Mouse (Mus musculus): ENCODE measurements at regions not wholly inside any gene's neighbourhood (a gene's known extent, or its start where the extent isn't known, plus 50 kb on each side); places are given as distances from the start of the nearest gene placed in this dataset.

GRCm38 (mm10) chr8:126791069-126791468 is 154.6 kb downstream of the Tomm20 start:
- ATAC-seq = no peak
- Histone ChIP-seq H3K4me3 (ENCODE audit: low read length) (no peak overlapping the region), H3K9ac (ENCODE audit: low read depth, low read length) (no peak overlapping the region), H3K36me3 (ENCODE audit: control insufficient read depth, insufficient read depth, low read length) (no peaks in the 10 kb centered on the region), H3K27me3 (replicated peaks; ENCODE audit: control insufficient read depth, insufficient read depth, low read length) (no peaks in the 10 kb centered on the region), H3K9me3 (ENCODE audit: control insufficient read depth, low read length) (no peaks in the 10 kb centered on the region), H3K4me1 (ENCODE audit: control insufficient read depth, insufficient read depth, low read depth, low read length) (no peaks in the 10 kb centered on the region), H3K4me2 (ENCODE audit: low read length) (no peak overlapping the region), H3K27ac (ENCODE audit: low read depth, low read length) (no peak overlapping the region)
- 85% methylated on average over 4 of the region's 4 CpGs for WGBS

- ATAC-seq = no peak
- Histone ChIP-seq H3K4me3 (ENCODE audit: low read length) (no peak overlapping the region), H3K36me3 (ENCODE audit: control insufficient read depth, insufficient read depth, low read length) (no peaks in the 10 kb centered on the region), H3K4me2 (ENCODE audit: low read length) (no peak overlapping the region), H3K27ac (ENCODE audit: low read depth, low read length) (no peak overlapping the region), H3K27me3 (replicated peaks; ENCODE audit: control insufficient read depth, insufficient read depth, low read length) (no peaks in the 10 kb centered on the region), H3K9ac (ENCODE audit: low read depth, low read length) (no peak overlapping the region), H3K4me1 (ENCODE audit: control insufficient read depth, insufficient read depth, low read depth, low read length) (no peaks in the 10 kb centered on the region), H3K9me3 (ENCODE audit: control insufficient read depth, low read length) (no peaks in the 10 kb centered on the region)
- WGBS = 88% methylated on average over 9 of the region's 9 CpGs
Measured at GRCm38 (mm10) chr8:126790214-126790613, 155.4 kb downstream of the Tomm20 start.

- no peak overlapping the region for H3K4me3 ChIP-seq (ENCODE audit: low read length)
- H3K27me3 ChIP-seq (replicated peaks; ENCODE audit: control insufficient read depth, insufficient read depth, low read length) = no peaks in the 10 kb centered on the region
- no peak overlapping the region for H3K27ac ChIP-seq (ENCODE audit: low read depth, low read length)
- no peak for ATAC-seq
- no peaks in the 10 kb centered on the region for H3K9me3 ChIP-seq (ENCODE audit: control insufficient read depth, low read length)
- WGBS = 61% methylated on average over 4 of the region's 4 CpGs
- no peaks in the 10 kb centered on the region for H3K4me1 ChIP-seq (ENCODE audit: control insufficient read depth, insufficient read depth, low read depth, low read length)
- H3K4me2 ChIP-seq (ENCODE audit: low read length) = no peak overlapping the region
- no peaks in the 10 kb centered on the region for H3K36me3 ChIP-seq (ENCODE audit: control insufficient read depth, insufficient read depth, low read length)
- H3K9ac ChIP-seq (ENCODE audit: low read depth, low read length) = no peak overlapping the region
Measured at GRCm38 (mm10) chr8:126789076-126789475, 156.6 kb downstream of the Tomm20 start.

- 55% methylated on average over 4 of the region's 4 CpGs for WGBS
- no peak overlapping the region for H3K27ac ChIP-seq (ENCODE audit: low read depth, low read length)
- no peak for ATAC-seq
Measured at GRCm38 (mm10) chr8:126788669-126789068, 157.0 kb downstream of the Tomm20 start.

GRCm38 (mm10) chr8:126787398-126787797 is 158.2 kb downstream of the Tomm20 start:
- no peaks in the 10 kb centered on the region for H3K36me3 ChIP-seq (ENCODE audit: control insufficient read depth, insufficient read depth, low read length)
- no peak for ATAC-seq
- no peaks in the 10 kb centered on the region for H3K9me3 ChIP-seq (ENCODE audit: control insufficient read depth, low read length)
- 85% methylated on average over 8 of the region's 8 CpGs for WGBS
- no peak overlapping the region for H3K9ac ChIP-seq (ENCODE audit: low read depth, low read length)
- no peaks in the 10 kb centered on the region for H3K27me3 ChIP-seq (replicated peaks; ENCODE audit: control insufficient read depth, insufficient read depth, low read length)
- no peaks in the 10 kb centered on the region for H3K4me1 ChIP-seq (ENCODE audit: control insufficient read depth, insufficient read depth, low read depth, low read length)
- no peak overlapping the region for H3K27ac ChIP-seq (ENCODE audit: low read depth, low read length)
- no peak overlapping the region for H3K4me3 ChIP-seq (ENCODE audit: low read length)
- no peak overlapping the region for H3K4me2 ChIP-seq (ENCODE audit: low read length)

More at GRCm38 (mm10) chr8:126788669-126789068, 157.0 kb downstream of the Tomm20 start:
- no peaks in the 10 kb centered on the region for H3K4me1 ChIP-seq (ENCODE audit: control insufficient read depth, insufficient read depth, low read depth, low read length)
- no peaks in the 10 kb centered on the region for H3K36me3 ChIP-seq (ENCODE audit: control insufficient read depth, insufficient read depth, low read length)
- no peak overlapping the region for H3K9ac ChIP-seq (ENCODE audit: low read depth, low read length)
- H3K4me2 ChIP-seq (ENCODE audit: low read length) = no peak overlapping the region
- H3K4me3 ChIP-seq (ENCODE audit: low read length) = no peak overlapping the region
- no peaks in the 10 kb centered on the region for H3K9me3 ChIP-seq (ENCODE audit: control insufficient read depth, low read length)
- no peaks in the 10 kb centered on the region for H3K27me3 ChIP-seq (replicated peaks; ENCODE audit: control insufficient read depth, insufficient read depth, low read length)

GRCm38 (mm10) chr8:126785211-126785610 is 160.4 kb downstream of the Tomm20 start:
- Histone ChIP-seq H3K4me2 (ENCODE audit: low read length) (no peak overlapping the region), H3K9ac (ENCODE audit: low read depth, low read length) (no peak overlapping the region), H3K27me3 (replicated peaks; ENCODE audit: control insufficient read depth, insufficient read depth, low read length) (no peaks in the 10 kb centered on the region), H3K27ac (ENCODE audit: low read depth, low read length) (no peak overlapping the region), H3K9me3 (ENCODE audit: control insufficient read depth, low read length) (no peaks in the 10 kb centered on the region), H3K4me3 (ENCODE audit: low read length) (no peak overlapping the region), H3K36me3 (ENCODE audit: control insufficient read depth, insufficient read depth, low read length) (no peaks in the 10 kb centered on the region), H3K4me1 (ENCODE audit: control insufficient read depth, insufficient read depth, low read depth, low read length) (no peaks in the 10 kb centered on the region)
- ATAC-seq = no peak
- 77% methylated on average over 3 of the region's 3 CpGs for WGBS

- H3K4me1 ChIP-seq (ENCODE audit: control insufficient read depth, insufficient read depth, low read depth, low read length) = no peaks in the 10 kb centered on the region
- no peaks in the 10 kb centered on the region for H3K36me3 ChIP-seq (ENCODE audit: control insufficient read depth, insufficient read depth, low read length)
- H3K4me3 ChIP-seq (ENCODE audit: low read length) = no peak overlapping the region
- 76% methylated on average over 4 of the region's 4 CpGs for WGBS
- ATAC-seq = no peak
- H3K4me2 ChIP-seq (ENCODE audit: low read length) = no peak overlapping the region
- H3K27me3 ChIP-seq (replicated peaks; ENCODE audit: control insufficient read depth, insufficient read depth, low read length) = no peaks in the 10 kb centered on the region
- H3K9me3 ChIP-seq (ENCODE audit: control insufficient read depth, low read length) = no peaks in the 10 kb centered on the region
- no peak overlapping the region for H3K27ac ChIP-seq (ENCODE audit: low read depth, low read length)
- H3K9ac ChIP-seq (ENCODE audit: low read depth, low read length) = no peak overlapping the region
Measured at GRCm38 (mm10) chr8:126784604-126785003, 161.0 kb downstream of the Tomm20 start.

GRCm38 (mm10) chr8:126783703-126784440 is 161.8 kb downstream of the Tomm20 start:
- Histone ChIP-seq H3K36me3 (ENCODE audit: control insufficient read depth, insufficient read depth, low read length) (no peaks in the 10 kb centered on the region), H3K4me3 (ENCODE audit: low read length) (no peak overlapping the region), H3K4me2 (ENCODE audit: low read length) (no peak overlapping the region), H3K9ac (ENCODE audit: low read depth, low read length) (no peak overlapping the region), H3K4me1 (ENCODE audit: control insufficient read depth, insufficient read depth, low read depth, low read length) (no peaks in the 10 kb centered on the region), H3K27me3 (replicated peaks; ENCODE audit: control insufficient read depth, insufficient read depth, low read length) (no peaks in the 10 kb centered on the region), H3K9me3 (ENCODE audit: control insufficient read depth, low read length) (no peaks in the 10 kb centered on the region), H3K27ac (ENCODE audit: low read depth, low read length) (no peak overlapping the region)
- WGBS = 71% methylated on average over 12 of the region's 12 CpGs
- ATAC-seq = no peak

- 86% methylated on average over 7 of the region's 7 CpGs for WGBS
- Histone ChIP-seq H3K36me3 (ENCODE audit: control insufficient read depth, insufficient read depth, low read length) (no peaks in the 10 kb centered on the region), H3K27me3 (replicated peaks; ENCODE audit: control insufficient read depth, insufficient read depth, low read length) (no peaks in the 10 kb centered on the region), H3K9ac (ENCODE audit: low read depth, low read length) (no peak overlapping the region), H3K4me1 (ENCODE audit: control insufficient read depth, insufficient read depth, low read depth, low read length) (no peaks in the 10 kb centered on the region), H3K27ac (ENCODE audit: low read depth, low read length) (no peak overlapping the region), H3K4me2 (ENCODE audit: low read length) (no peak overlapping the region), H3K9me3 (ENCODE audit: control insufficient read depth, low read length) (no peaks in the 10 kb centered on the region), H3K4me3 (ENCODE audit: low read length) (no peak overlapping the region)
- ATAC-seq = no peak
Measured at GRCm38 (mm10) chr8:126778673-126779072, 167.0 kb downstream of the Tomm20 start.

All from hindbrain, embryonic 16.5 days (tissue).